ENCODE assay signal across 7 mouse cellular contexts in genomic region chr13:34993595-34993982, GRCm38 (mm10). TPM values are rescaled to one million over a fixed set of nuclear protein-coding genes. Genes with fewer than 3 reads are reported as not detected.
DNase-seq lines count a peak whose midpoint lies in the region; ATAC-seq and TF ChIP-seq lines count a peak whose summit lies in the region.

No protein-coding gene starts in this region.

- DNase-seq in lung, postnatal 0 days (ENCODE audit: low spot score): no peak
- DNase-seq in lung, postnatal 14 days: no peak
- DNase-seq in c-Kit-positive CD71-positive TER-119-positive erythroid progenitor cells, embryonic 14.5 days (ENCODE audit: low spot score): peak; percentile 42
- no peak for DNase-seq in adrenal gland, postnatal 4 days (ENCODE audit: low spot score in 2 of 2)
- no peak for DNase-seq in urinary bladder, adult 2 months (ENCODE audit: low spot score)

- H3K27ac ChIP-seq in lung, postnatal 0 days (ENCODE audit: low read length): peak overlapping the region; percentile 96

- no peak for TF ChIP-seq EP300 in lung, postnatal 0 days (IDR thresholded peaks at IDR 0.05)

- peak overlapping the region; percentile 90 for H3K9ac ChIP-seq in lung, postnatal 0 days (replicated peaks; ENCODE audit: low read depth)

- 0 out of 2 replicates have a peak, but pooled peaks cover 4% of the 10 kb centered on the region for H3K36me3 ChIP-seq in lung, postnatal 0 days (ENCODE audit: insufficient read depth, low read length)

- peaks cover 2% of the 10 kb centered on the region; the same call in 1 of the 2 replicates for H3K4me1 ChIP-seq in lung, postnatal 0 days (ENCODE audit: insufficient read depth, low read depth, low read length)

- H3K4me2 ChIP-seq in lung, postnatal 0 days (replicated peaks; ENCODE audit: low read depth, low read length): peak overlapping the region; percentile 71

- no peak for TF ChIP-seq CTCF in lung, postnatal 0 days (IDR thresholded peaks at IDR 0.05)

- H3K9me3 ChIP-seq in lung, postnatal 0 days (ENCODE audit: low read length): no peaks in the 10 kb centered on the region

- peak; percentile 42 for ATAC-seq in lung, postnatal 0 days
- ATAC-seq in hematopoietic stem cell, adult 5-6 weeks (replicated peaks in 1 of 2; ENCODE audit: insufficient read depth in 1 of 2, low FRiP score in 2 of 2, low TSS enrichment in 1 of 2, low read depth in 1 of 2, poor library complexity in 2 of 2, severe bottlenecking in 2 of 2): peak; percentile 39 to 46; a peak in 3 of 4 replicates
- ATAC-seq in megakaryocyte progenitor cell, adult 5-6 weeks (replicated peaks; ENCODE audit: poor library complexity): peak; percentile 36

- H3K27me3 ChIP-seq in lung, postnatal 0 days (replicated peaks; ENCODE audit: insufficient read depth, low read length): no peaks in the 10 kb centered on the region

- WGBS in lung, postnatal 0 days: under 1% methylated on average over 22 of the region's 22 CpGs

- peak overlapping the region; percentile 63 for H3K4me3 ChIP-seq in lung, postnatal 0 days (ENCODE audit: low read depth, low read length)

RNA-seq across cellular contexts. Expression of gene Eci3, which starts 30.0 kb away (rescaled TPM):
- 0.23 and 0.46 TPM in 2 replicates for polyA plus RNA-seq in lung, postnatal 0 days (2015; fragmentation: Nextera tagmentation; extraction: Ambion mirVana)
- total RNA-seq in hematopoietic stem cell, adult 5-6 weeks (2017): not detected in 2 replicates
- total RNA-seq in megakaryocyte progenitor cell, adult 5-6 weeks (2015): not detected in 2 replicates
- total RNA-seq in megakaryocyte progenitor cell, adult 5-6 weeks (2017): not detected in 2 replicates
- total RNA-seq in adrenal gland, postnatal 4 days (2021): 1 to 10 TPM in 1 of 2 experiments, under 1 TPM in 1; 0.85 to 5.6 TPM
- 0.44 TPM in 2 replicates for polyA plus RNA-seq in urinary bladder, adult 2 months (2012; rRNA removed)

RNA-seq across cellular contexts. Expression of gene Eci2, which starts 33.3 kb away (rescaled TPM):
- 133 and 150 TPM in 2 replicates for polyA plus RNA-seq in lung, postnatal 0 days (2015; fragmentation: Nextera tagmentation; extraction: Ambion mirVana)
- 75.4 and 79.4 TPM in 2 replicates for total RNA-seq in hematopoietic stem cell, adult 5-6 weeks (2017)
- total RNA-seq in megakaryocyte progenitor cell, adult 5-6 weeks (2015): 83.3 and 94.2 TPM in 2 replicates
- total RNA-seq in megakaryocyte progenitor cell, adult 5-6 weeks (2017): 51.2 and 69.3 TPM in 2 replicates
- 100 to 1,000 TPM; 168 to 208 TPM for total RNA-seq in adrenal gland, postnatal 4 days (2021)
- 85.1 and 86.0 TPM in 2 replicates for polyA plus RNA-seq in urinary bladder, adult 2 months (2012; rRNA removed)
